Mouse (Mus musculus): ENCODE results near the gene Ppp3ca. TPM values are rescaled to one million over a fixed set of nuclear protein-coding genes. Genes with fewer than 3 reads are reported as not detected.

Gene Ppp3ca
- polyA plus RNA-seq, 1 experiment, result 97.9 TPM

- no peak overlapping the region for H3K27ac ChIP-seq (ENCODE audit: insufficient read depth, low read depth, low read length)
- peaks cover 9% of the 10 kb centered on the region for H3K4me1 ChIP-seq (ENCODE audit: control insufficient read depth, insufficient read depth, low read length)
- no peak overlapping the region for H3K4me3 ChIP-seq (ENCODE audit: insufficient read depth, low read length)
- TF ChIP-seq POLR2A (IDR thresholded peaks at IDR 0.05; ENCODE audit: borderline replicate concordance, low read depth, low read length), result no peak
- no peak for TF ChIP-seq CTCF (IDR thresholded peaks at IDR 0.05; ENCODE audit: low read depth, low read length)
Measured at GRCm38 (mm10) chr3:136814916-136815315, 145.0 kb downstream of the Ppp3ca start.

GRCm38 (mm10) chr3:136816319-136816718 is 146.4 kb downstream of the Ppp3ca start:
- H3K4me3 ChIP-seq (ENCODE audit: insufficient read depth, low read length), result no peak overlapping the region
- no peak overlapping the region for H3K27ac ChIP-seq (ENCODE audit: insufficient read depth, low read depth, low read length)
- TF ChIP-seq POLR2A (IDR thresholded peaks at IDR 0.05; ENCODE audit: borderline replicate concordance, low read depth, low read length) (no peak), CTCF (IDR thresholded peaks at IDR 0.05; ENCODE audit: low read depth, low read length) (no peak)
- H3K4me1 ChIP-seq (ENCODE audit: control insufficient read depth, insufficient read depth, low read length), result peaks cover 9% of the 10 kb centered on the region

GRCm38 (mm10) chr3:136818997-136819396 is 149.1 kb downstream of the Ppp3ca start:
- no peak for TF ChIP-seq POLR2A (IDR thresholded peaks at IDR 0.05; ENCODE audit: borderline replicate concordance, low read depth, low read length)
- TF ChIP-seq CTCF (IDR thresholded peaks at IDR 0.05; ENCODE audit: low read depth, low read length), result no peak
- Histone ChIP-seq H3K27ac (ENCODE audit: insufficient read depth, low read depth, low read length) (no peak overlapping the region), H3K4me3 (ENCODE audit: insufficient read depth, low read length) (no peak overlapping the region), H3K4me1 (ENCODE audit: control insufficient read depth, insufficient read depth, low read length) (peaks cover 9% of the 10 kb centered on the region)

- no peak overlapping the region for H3K4me3 ChIP-seq (ENCODE audit: insufficient read depth, low read length)
- TF ChIP-seq CTCF (IDR thresholded peaks at IDR 0.05; ENCODE audit: low read depth, low read length) (no peak), POLR2A (IDR thresholded peaks at IDR 0.05; ENCODE audit: borderline replicate concordance, low read depth, low read length) (no peak)
- no peaks in the 10 kb centered on the region for H3K4me1 ChIP-seq (ENCODE audit: control insufficient read depth, insufficient read depth, low read length)
- no peak overlapping the region for H3K27ac ChIP-seq (ENCODE audit: insufficient read depth, low read depth, low read length)
Measured at GRCm38 (mm10) chr3:136821039-136821438, 151.1 kb downstream of the Ppp3ca start.

GRCm38 (mm10) chr3:136821993-136822392 is 152.1 kb downstream of the Ppp3ca start:
- TF ChIP-seq CTCF (IDR thresholded peaks at IDR 0.05; ENCODE audit: low read depth, low read length) (no peak), POLR2A (IDR thresholded peaks at IDR 0.05; ENCODE audit: borderline replicate concordance, low read depth, low read length) (no peak)
- no peak overlapping the region for H3K27ac ChIP-seq (ENCODE audit: insufficient read depth, low read depth, low read length)
- H3K4me1 ChIP-seq (ENCODE audit: control insufficient read depth, insufficient read depth, low read length), result no peaks in the 10 kb centered on the region
- no peak overlapping the region for H3K4me3 ChIP-seq (ENCODE audit: insufficient read depth, low read length)

GRCm38 (mm10) chr3:136822431-136822830 is 152.5 kb downstream of the Ppp3ca start:
- H3K4me1 ChIP-seq (ENCODE audit: control insufficient read depth, insufficient read depth, low read length), result no peaks in the 10 kb centered on the region
- TF ChIP-seq CTCF (IDR thresholded peaks at IDR 0.05; ENCODE audit: low read depth, low read length) (no peak), POLR2A (IDR thresholded peaks at IDR 0.05; ENCODE audit: borderline replicate concordance, low read depth, low read length) (no peak)
- H3K4me3 ChIP-seq (ENCODE audit: insufficient read depth, low read length), result no peak overlapping the region
- H3K27ac ChIP-seq (ENCODE audit: insufficient read depth, low read depth, low read length), result no peak overlapping the region

GRCm38 (mm10) chr3:136828451-136828850 is 158.5 kb downstream of the Ppp3ca start:
- Histone ChIP-seq H3K27ac (ENCODE audit: insufficient read depth, low read depth, low read length) (no peak overlapping the region), H3K4me1 (ENCODE audit: control insufficient read depth, insufficient read depth, low read length) (no peaks in the 10 kb centered on the region), H3K4me3 (ENCODE audit: insufficient read depth, low read length) (no peak overlapping the region)
- TF ChIP-seq POLR2A (IDR thresholded peaks at IDR 0.05; ENCODE audit: borderline replicate concordance, low read depth, low read length) (no peak), CTCF (IDR thresholded peaks at IDR 0.05; ENCODE audit: low read depth, low read length) (no peak)

- H3K27ac ChIP-seq (ENCODE audit: insufficient read depth, low read depth, low read length), result no peak overlapping the region
- no peaks in the 10 kb centered on the region for H3K4me1 ChIP-seq (ENCODE audit: control insufficient read depth, insufficient read depth, low read length)
- no peak overlapping the region for H3K4me3 ChIP-seq (ENCODE audit: insufficient read depth, low read length)
- no peak for TF ChIP-seq POLR2A (IDR thresholded peaks at IDR 0.05; ENCODE audit: borderline replicate concordance, low read depth, low read length)
- TF ChIP-seq CTCF (IDR thresholded peaks at IDR 0.05; ENCODE audit: low read depth, low read length), result no peak
Measured at GRCm38 (mm10) chr3:136829109-136829508, 159.2 kb downstream of the Ppp3ca start.

- Histone ChIP-seq H3K4me3 (ENCODE audit: insufficient read depth, low read length) (no peak overlapping the region), H3K4me1 (ENCODE audit: control insufficient read depth, insufficient read depth, low read length) (no peaks in the 10 kb centered on the region), H3K27ac (ENCODE audit: insufficient read depth, low read depth, low read length) (no peak overlapping the region)
- TF ChIP-seq POLR2A (IDR thresholded peaks at IDR 0.05; ENCODE audit: borderline replicate concordance, low read depth, low read length) (no peak), CTCF (IDR thresholded peaks at IDR 0.05; ENCODE audit: low read depth, low read length) (no peak)
Measured at GRCm38 (mm10) chr3:136830687-136831220, 160.8 kb downstream of the Ppp3ca start.

GRCm38 (mm10) chr3:136833003-136833745 is 163.2 kb downstream of the Ppp3ca start:
- TF ChIP-seq CTCF (IDR thresholded peaks at IDR 0.05; ENCODE audit: low read depth, low read length) (no peak), POLR2A (IDR thresholded peaks at IDR 0.05; ENCODE audit: borderline replicate concordance, low read depth, low read length) (no peak)
- H3K4me1 ChIP-seq (ENCODE audit: control insufficient read depth, insufficient read depth, low read length), result no peaks in the 10 kb centered on the region
- no peak overlapping the region for H3K4me3 ChIP-seq (ENCODE audit: insufficient read depth, low read length)
- H3K27ac ChIP-seq (ENCODE audit: insufficient read depth, low read depth, low read length), result no peak overlapping the region

Measured in bone marrow macrophage, adult 2 months (primary cell).